Mouse (Mus musculus) megakaryocyte, adult 5-6 weeks (primary cell): ENCODE data around the gene Alx3. TPM values are rescaled to one million over a fixed set of nuclear protein-coding genes. Genes with fewer than 3 reads are reported as not detected.
"Not testable (repeated sequence)": the region's sequence is repeated elsewhere in the genome, so short reads cannot be mapped to it uniquely, and the experiment has no call there.

Experiments used
- ATAC-seq: 2 replicates; pipeline ENCODE4 v1.8.0; 2016; ENCODE audit warnings: mild to moderate bottlenecking, inconsistent platforms; ENCODE audit not compliant: poor library complexity, severe bottlenecking
- total RNA-seq, 2 experiments: library from RNA; stranded (forward) in 1 of 2; stranded (reverse) in 1 of 2; fragments of 153-499, 151-499 nt in 1 of 2; fragments of 221-1000, 200-1000 nt in 1 of 2; gene quantifications; 2 replicates each; pipeline versions ENCODE4 v1.2.3 to v1.2.4; 2015 to 2017

Gene Alx3
- total RNA-seq, 2 experiments from 2014 or later: not detected

- ATAC-seq: no peak
These were observed 26.6 kb downstream of the Alx3 start for GRCm38 (mm10) chr3:107621286-107622075.

- no peak for ATAC-seq
These were observed 27.7 kb downstream of the Alx3 start for GRCm38 (mm10) chr3:107622537-107622936.

GRCm38 (mm10) chr3:107624424-107624823 is 29.6 kb downstream of the Alx3 start:
- no peak for ATAC-seq

- peak; percentile 45 for ATAC-seq
These were observed 30.7 kb downstream of the Alx3 start for GRCm38 (mm10) chr3:107625536-107625935.

GRCm38 (mm10) chr3:107626751-107627150 is 31.9 kb downstream of the Alx3 start:
- ATAC-seq: no peak

GRCm38 (mm10) chr3:107627641-107628040 is 32.8 kb downstream of the Alx3 start:
- no peak for ATAC-seq

GRCm38 (mm10) chr3:107628551-107628950 is 33.7 kb downstream of the Alx3 start:
- ATAC-seq: no peak

GRCm38 (mm10) chr3:107629411-107629810 is 34.6 kb downstream of the Alx3 start:
- no peak for ATAC-seq

- peak; percentile 38 for ATAC-seq
These were observed 36.1 kb downstream of the Alx3 start, which contains the start of gene Gm10961 for GRCm38 (mm10) chr3:107630682-107631522. Gm10961 (plus strand) TSS chr3:107631322.

- ATAC-seq: peak; percentile 97
These were observed 36.7 kb downstream of the Alx3 start, which contains the start of gene Strip1 for GRCm38 (mm10) chr3:107631523-107631958. Strip1 (minus strand) TSS chr3:107631694.

GRCm38 (mm10) chr3:107632786-107633185 is 38.0 kb downstream of the Alx3 start:
- no peak for ATAC-seq

GRCm38 (mm10) chr3:107633906-107634305 is 39.1 kb downstream of the Alx3 start:
- no peak for ATAC-seq

- no peak for ATAC-seq
These were observed 41.0 kb downstream of the Alx3 start for GRCm38 (mm10) chr3:107635836-107636235.

- ATAC-seq: no peak
These were observed 41.4 kb downstream of the Alx3 start for GRCm38 (mm10) chr3:107636236-107636635.

- ATAC-seq: no peak
These were observed 42.9 kb downstream of the Alx3 start for GRCm38 (mm10) chr3:107637606-107638172.

GRCm38 (mm10) chr3:107646947-107647346 is 52.1 kb downstream of the Alx3 start:
- no peak for ATAC-seq

GRCm38 (mm10) chr3:107650276-107650675 is 55.4 kb downstream of the Alx3 start:
- ATAC-seq: not testable (repeated sequence)

- no peak for ATAC-seq
These were observed 58.1 kb downstream of the Alx3 start for GRCm38 (mm10) chr3:107652968-107653367.

GRCm38 (mm10) chr3:107654861-107655260 is 60.0 kb downstream of the Alx3 start:
- no peak for ATAC-seq
